Mouse (Mus musculus): ENCODE results near the gene Castor1. TPM values are rescaled to one million over a fixed set of nuclear protein-coding genes. Genes with fewer than 3 reads are reported as not detected.

Castor1 gene
- polyA plus RNA-seq, 1 experiment from 2014 or later, result 6.6 TPM

DNA sequence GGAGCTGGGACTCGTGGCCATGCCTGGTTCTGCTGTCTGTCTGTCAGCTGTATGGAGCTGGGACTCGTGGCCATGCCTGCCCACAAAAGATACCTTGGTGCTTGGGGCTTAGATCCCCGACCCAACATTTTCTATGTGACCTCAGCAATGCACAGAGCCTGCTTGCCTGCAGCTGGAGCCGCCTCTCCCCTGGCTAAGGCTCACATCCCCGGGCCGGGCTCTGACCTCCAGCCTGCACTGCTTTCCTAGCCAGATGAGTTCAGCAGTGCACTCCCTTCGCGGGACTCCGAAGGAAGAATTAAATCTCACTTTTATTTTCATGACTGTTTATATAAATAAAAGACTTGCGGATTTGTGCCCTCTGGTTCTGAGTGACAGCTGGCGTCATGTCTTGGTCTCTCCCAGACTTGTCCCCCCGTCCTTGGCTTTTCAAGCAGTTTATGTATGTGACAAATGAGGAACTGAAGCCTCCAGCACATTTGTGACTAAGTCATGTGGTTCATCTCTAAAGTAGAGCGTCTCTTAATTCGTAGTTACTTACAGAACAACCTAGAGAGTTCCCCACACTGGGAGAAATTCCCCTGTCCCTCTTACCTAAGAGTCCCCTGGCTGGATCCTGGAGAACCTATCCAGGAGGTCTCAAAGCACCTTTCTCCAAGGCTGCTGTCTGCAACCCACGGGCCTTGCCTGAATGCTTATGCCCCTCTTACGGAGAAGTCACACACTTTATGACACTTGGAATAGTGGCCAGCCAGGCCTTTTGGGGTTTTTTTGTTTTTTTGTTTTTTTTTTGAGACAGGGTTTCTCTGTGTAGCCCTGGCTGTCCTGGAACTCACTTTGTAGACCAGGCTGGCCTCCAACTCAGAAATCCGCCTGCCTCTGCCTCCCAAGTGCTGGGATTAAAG, 4.3 kb downstream of the Castor1 start:
- H3K9ac ChIP-seq, result no peak overlapping the region
- no peaks in the 10 kb centered on the region for H3K36me3 ChIP-seq
- no peaks in the 10 kb centered on the region for H3K9me3 ChIP-seq
- H3K27me3 ChIP-seq, result peaks cover 26% of the 10 kb centered on the region
- ATAC-seq (ENCODE audit: insufficient number of reproducible peaks, insufficient read depth, low FRiP score, low TSS enrichment, low read depth), result no peak
- no peak overlapping the region for H3K4me2 ChIP-seq
- peaks cover 18% of the 10 kb centered on the region for H3K4me1 ChIP-seq
- no peak overlapping the region for H3K27ac ChIP-seq
- 69% methylated on average over 17 of the region's 17 CpGs for WGBS
- H3K4me3 ChIP-seq, result no peak overlapping the region

DNA sequence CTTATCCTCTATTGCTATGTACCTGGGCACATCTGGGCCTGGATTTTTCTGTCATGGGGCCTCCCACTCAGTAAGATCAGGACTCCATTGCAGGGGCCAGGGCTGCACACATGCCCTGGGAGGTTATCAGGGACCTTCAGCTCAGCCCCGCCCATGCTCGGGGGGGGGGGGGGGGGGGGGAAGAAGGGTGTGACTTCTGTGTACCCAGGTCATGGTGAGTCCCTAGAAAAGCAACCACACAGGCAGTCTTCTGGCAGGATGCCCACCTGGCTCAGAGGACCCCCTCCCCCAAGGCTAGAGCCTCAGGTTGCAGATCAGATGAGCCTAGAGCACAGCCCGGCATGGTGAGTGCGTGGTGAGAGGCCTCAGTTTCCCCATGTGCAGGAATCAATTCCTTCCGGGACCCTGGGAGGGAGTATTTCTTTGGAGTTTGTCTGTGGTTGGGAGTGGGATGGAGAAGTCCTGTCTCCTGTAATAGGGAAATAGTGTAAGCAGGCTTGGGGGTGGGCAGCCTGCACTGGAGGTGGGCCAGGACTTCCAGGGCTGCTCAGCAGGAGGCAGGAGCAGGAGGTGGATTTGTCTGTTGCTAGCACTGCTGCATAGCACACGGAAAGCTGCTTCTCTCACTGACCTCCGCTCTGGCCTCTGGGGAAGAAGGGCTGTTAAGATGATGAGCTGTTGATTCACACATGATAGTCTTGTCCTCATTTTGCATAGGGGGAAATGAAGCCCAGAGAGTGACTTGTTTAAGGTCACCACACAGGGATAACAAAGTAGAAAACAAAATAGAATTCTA, 5.6 kb downstream of the Castor1 start:
- ATAC-seq (ENCODE audit: insufficient number of reproducible peaks, insufficient read depth, low FRiP score, low TSS enrichment, low read depth), result no peak
- Histone ChIP-seq H3K4me1 (peaks cover 13% of the 10 kb centered on the region), H3K27me3 (peaks cover 14% of the 10 kb centered on the region), H3K9ac (no peak overlapping the region), H3K27ac (no peak overlapping the region), H3K4me2 (no peak overlapping the region), H3K9me3 (no peaks in the 10 kb centered on the region), H3K36me3 (no peaks in the 10 kb centered on the region), H3K4me3 (no peak overlapping the region)
- WGBS, result 21% methylated on average over 7 of the region's 7 CpGs

DNA sequence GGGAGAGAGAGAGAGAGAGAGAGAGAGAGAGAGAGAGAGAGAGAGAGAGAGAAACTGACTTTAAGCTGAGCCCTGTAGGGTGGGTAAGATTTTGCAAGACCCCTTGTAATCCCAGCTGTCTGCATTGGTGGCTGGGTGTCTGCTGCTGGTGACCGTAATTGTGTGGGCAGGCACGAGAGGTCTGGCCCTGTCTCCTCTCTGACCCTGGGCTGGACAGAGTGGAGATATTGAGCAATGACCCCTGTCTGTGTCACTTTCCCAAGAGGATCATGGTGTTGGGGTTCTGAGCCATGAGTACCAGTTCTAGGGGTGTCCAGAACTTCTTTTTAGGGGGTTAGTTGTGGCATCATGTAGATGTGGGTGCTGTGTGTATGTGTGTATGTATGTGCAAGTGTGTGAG, 6.2 kb downstream of the Castor1 start:
- 47% methylated on average over 2 of the region's 2 CpGs for WGBS
- H3K4me2 ChIP-seq, result no peak overlapping the region
- H3K27me3 ChIP-seq, result peaks cover 7% of the 10 kb centered on the region; the same call in 1 of the 2 replicates
- no peaks in the 10 kb centered on the region for H3K9me3 ChIP-seq
- no peak overlapping the region for H3K4me3 ChIP-seq
- H3K9ac ChIP-seq, result no peak overlapping the region
- H3K4me1 ChIP-seq, result peaks cover 8% of the 10 kb centered on the region
- no peak overlapping the region for H3K27ac ChIP-seq
- no peaks in the 10 kb centered on the region for H3K36me3 ChIP-seq
- no peak for ATAC-seq (ENCODE audit: insufficient number of reproducible peaks, insufficient read depth, low FRiP score, low TSS enrichment, low read depth)

- WGBS, result 81% methylated on average over 5 of the region's 5 CpGs
- no peaks in the 10 kb centered on the region for H3K36me3 ChIP-seq
- H3K4me3 ChIP-seq, result no peak overlapping the region
- H3K9me3 ChIP-seq, result no peaks in the 10 kb centered on the region
- no peak for ATAC-seq (ENCODE audit: insufficient number of reproducible peaks, insufficient read depth, low FRiP score, low TSS enrichment, low read depth)
- H3K27ac ChIP-seq, result no peak overlapping the region
- H3K27me3 ChIP-seq, result no peaks in the 10 kb centered on the region
- H3K4me2 ChIP-seq, result no peak overlapping the region
- H3K4me1 ChIP-seq, result peaks cover 5% of the 10 kb centered on the region
- H3K9ac ChIP-seq, result no peak overlapping the region
These were observed 8.7 kb downstream of the Castor1 start for GRCm38 (mm10) chr11:4226569-4227325.

DNA sequence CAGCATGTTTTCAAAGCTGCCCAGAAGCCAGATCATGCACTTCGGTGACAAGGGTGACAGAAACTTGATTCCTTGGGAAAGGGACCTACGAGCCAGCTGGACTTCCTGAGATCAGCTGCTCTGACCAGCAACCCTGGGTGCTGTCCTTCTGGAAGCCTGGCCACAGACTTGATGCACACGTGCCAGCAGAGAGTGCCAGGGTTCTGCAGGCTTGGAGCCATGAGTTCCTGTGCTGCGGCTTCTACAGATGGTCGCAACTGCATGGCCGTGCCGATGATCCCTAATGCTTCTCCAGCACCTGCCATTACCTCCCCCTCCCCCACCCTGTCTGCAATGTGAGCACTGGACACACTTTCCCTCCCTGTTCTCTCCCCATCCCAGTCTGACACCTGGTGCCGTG, 10.4 kb downstream of the Castor1 start:
- no peak overlapping the region for H3K27ac ChIP-seq
- H3K9ac ChIP-seq, result no peak overlapping the region
- H3K4me3 ChIP-seq, result no peak overlapping the region
- 55% methylated on average over 8 of the region's 8 CpGs for WGBS
- no peak for ATAC-seq (ENCODE audit: insufficient number of reproducible peaks, insufficient read depth, low FRiP score, low TSS enrichment, low read depth)
- H3K27me3 ChIP-seq, result no peaks in the 10 kb centered on the region
- H3K36me3 ChIP-seq, result no peaks in the 10 kb centered on the region
- no peaks in the 10 kb centered on the region for H3K9me3 ChIP-seq
- H3K4me1 ChIP-seq, result peaks cover 5% of the 10 kb centered on the region
- H3K4me2 ChIP-seq, result no peak overlapping the region

- WGBS, result 67% methylated on average over 4 of the region's 4 CpGs
- no peaks in the 10 kb centered on the region for H3K27me3 ChIP-seq
- H3K9ac ChIP-seq, result no peak overlapping the region
- no peak for ATAC-seq (ENCODE audit: insufficient number of reproducible peaks, insufficient read depth, low FRiP score, low TSS enrichment, low read depth)
- H3K36me3 ChIP-seq, result no peaks in the 10 kb centered on the region
- no peak overlapping the region for H3K27ac ChIP-seq
- H3K4me1 ChIP-seq, result no peaks in the 10 kb centered on the region
- no peak overlapping the region for H3K4me3 ChIP-seq
- H3K9me3 ChIP-seq, result no peaks in the 10 kb centered on the region
- H3K4me2 ChIP-seq, result no peak overlapping the region
These were observed 11.8 kb downstream of the Castor1 start for GRCm38 (mm10) chr11:4229841-4230240.

GRCm38 (mm10) chr11:4231435-4231834, 13.4 kb downstream of the Castor1 start:
- ATAC-seq (ENCODE audit: insufficient number of reproducible peaks, insufficient read depth, low FRiP score, low TSS enrichment, low read depth), result no peak
- H3K27me3 ChIP-seq, result no peaks in the 10 kb centered on the region

DNA sequence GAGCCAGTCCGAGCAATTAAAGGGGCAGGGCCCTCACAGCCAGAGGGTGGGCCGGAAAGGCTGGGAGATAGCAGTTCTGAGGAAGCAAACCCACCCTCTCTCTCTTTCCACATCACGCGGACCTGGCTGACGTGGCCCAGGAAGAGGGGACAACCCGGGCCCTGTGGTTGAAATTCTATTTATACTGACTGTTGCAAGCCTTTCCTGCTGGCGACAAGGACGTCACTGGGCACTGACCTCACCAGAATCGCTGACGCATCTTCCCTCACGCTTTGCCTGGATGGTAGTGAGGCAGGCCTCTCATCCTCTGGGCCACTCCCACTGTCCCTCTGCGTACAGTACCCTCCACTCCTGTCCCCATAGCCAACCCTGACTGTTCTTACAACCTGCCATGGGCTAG, 14.6 kb downstream of the Castor1 start:
- H3K4me3 ChIP-seq, result no peak overlapping the region
- no peak for ATAC-seq (ENCODE audit: insufficient number of reproducible peaks, insufficient read depth, low FRiP score, low TSS enrichment, low read depth)
- no peak overlapping the region for H3K27ac ChIP-seq

More at GRCm38 (mm10) chr11:4231435-4231834, 13.4 kb downstream of the Castor1 start:
- Histone ChIP-seq H3K4me1 (no peaks in the 10 kb centered on the region), H3K4me2 (no peak overlapping the region), H3K9ac (no peak overlapping the region), H3K9me3 (no peaks in the 10 kb centered on the region), H3K27ac (no peak overlapping the region), H3K4me3 (no peak overlapping the region), H3K36me3 (no peaks in the 10 kb centered on the region)
- 88% methylated on average over 2 of the region's 2 CpGs for WGBS

GRCm38 (mm10) chr11:4235052-4235655, 17.1 kb downstream of the Castor1 start:
- H3K9ac ChIP-seq, result no peak overlapping the region
- no peaks in the 10 kb centered on the region for H3K36me3 ChIP-seq
- no peak overlapping the region for H3K4me3 ChIP-seq
- no peak overlapping the region for H3K4me2 ChIP-seq
- no peak overlapping the region for H3K27ac ChIP-seq
- WGBS, result 88% methylated on average over 6 of the region's 6 CpGs
- H3K27me3 ChIP-seq, result no peaks in the 10 kb centered on the region
- H3K9me3 ChIP-seq, result 0 out of 2 replicates have a peak, but pooled peaks cover 3% of the 10 kb centered on the region
- no peak for ATAC-seq (ENCODE audit: insufficient number of reproducible peaks, insufficient read depth, low FRiP score, low TSS enrichment, low read depth)
- no peaks in the 10 kb centered on the region for H3K4me1 ChIP-seq

More for the DNA sequence above, 14.6 kb downstream of the Castor1 start:
- H3K9me3 ChIP-seq, result no peaks in the 10 kb centered on the region
- no peaks in the 10 kb centered on the region for H3K27me3 ChIP-seq
- no peak overlapping the region for H3K4me2 ChIP-seq
- no peaks in the 10 kb centered on the region for H3K36me3 ChIP-seq
- no peaks in the 10 kb centered on the region for H3K4me1 ChIP-seq
- H3K9ac ChIP-seq, result no peak overlapping the region
- 57% methylated on average over 12 of the region's 12 CpGs for WGBS

DNA sequence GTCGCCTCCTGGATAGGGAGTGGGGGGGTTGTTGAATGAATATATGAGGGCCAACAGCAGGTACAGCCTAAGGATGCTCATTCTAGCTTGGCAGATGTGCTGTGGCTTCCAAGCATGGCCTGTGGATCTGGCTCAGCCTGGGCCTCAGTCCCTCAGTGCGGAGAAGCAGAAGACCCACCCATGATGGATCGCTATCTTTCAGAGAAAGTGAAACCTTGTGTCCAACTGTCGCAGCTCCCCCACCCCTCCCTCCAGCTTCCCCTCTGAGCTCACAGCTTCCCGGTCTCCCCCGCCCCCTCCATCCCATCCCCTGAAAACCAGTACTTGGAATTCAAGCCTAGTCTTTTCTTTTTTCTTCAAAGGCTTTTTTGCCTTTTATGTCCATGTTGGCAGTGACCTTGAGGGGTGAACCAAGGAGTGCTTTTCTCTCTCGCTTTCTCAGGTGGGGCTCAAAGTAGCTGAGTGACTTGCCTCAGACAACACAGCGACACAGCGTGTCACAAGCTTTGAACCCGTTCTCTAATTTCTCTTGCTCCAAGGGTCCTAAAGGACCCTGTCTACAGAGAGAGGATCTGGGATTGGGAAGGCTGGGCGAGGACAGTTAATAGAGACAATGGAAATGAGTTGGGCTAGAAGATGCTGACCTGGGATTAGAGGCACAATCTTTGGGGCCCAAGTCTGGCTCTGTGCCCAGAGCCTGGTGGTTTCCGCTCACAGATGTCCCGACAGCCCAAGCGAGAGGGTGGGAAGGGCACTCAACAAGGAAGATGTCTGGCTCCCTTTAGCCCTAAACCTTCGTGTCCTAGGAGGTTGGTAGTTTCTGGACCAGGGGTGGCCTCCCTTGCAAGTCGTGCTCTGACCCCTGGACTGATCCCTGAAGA, 17.9 kb downstream of the Castor1 start, which contains the start of gene Osm:
Gene Osm (plus strand): TSS at position 756 of the 881 bp plus-strand sequence.
- H3K27me3 ChIP-seq, result no peaks in the 10 kb centered on the region
- 0 out of 2 replicates have a peak, but pooled peaks cover 3% of the 10 kb centered on the region for H3K9me3 ChIP-seq
- no peak for ATAC-seq (ENCODE audit: insufficient number of reproducible peaks, insufficient read depth, low FRiP score, low TSS enrichment, low read depth)
- no peak within 1 kb of the TSS for H3K4me2 ChIP-seq
- no peaks in the 10 kb centered on the region for H3K36me3 ChIP-seq
- no peak within 1 kb of the TSS for H3K4me3 ChIP-seq
- 74% methylated on average over 16 of the region's 16 CpGs for WGBS
- no peaks in the 10 kb centered on the region for H3K4me1 ChIP-seq
- H3K27ac ChIP-seq, result no peak within 1 kb of the TSS
- no peak within 1 kb of the TSS for H3K9ac ChIP-seq
